Mouse (Mus musculus): ENCODE data around the gene Frmd3.
"Not testable (repeated sequence)": the region's sequence is repeated elsewhere in the genome, so short reads cannot be mapped to it uniquely, and the experiment has no call there.

Frmd3 gene

GRCm38 (mm10) chr4:74013211-74014047 lies at the start of gene Frmd3:
Gene Frmd3, plus strand, starts transcription at chr4:74013442.
- no peak for DNase-seq (ENCODE audit: extremely low read depth, low read depth)

GRCm38 (mm10) chr4:73980454-73980853 lies 32.8 kb upstream of the Frmd3 start:
- no peak for DNase-seq (ENCODE audit: extremely low read depth, low read depth)

GRCm38 (mm10) chr4:74012277-74012676 lies 965 bp upstream of the Frmd3 start:
- DNase-seq (ENCODE audit: extremely low read depth, low read depth), result no peak

- no peak for DNase-seq (ENCODE audit: extremely low read depth, low read depth)
Observed at GRCm38 (mm10) chr4:74012700-74013099, 542 bp upstream of the Frmd3 start.

GRCm38 (mm10) chr4:74014048-74014500 lies 832 bp downstream of the Frmd3 start:
- DNase-seq (ENCODE audit: extremely low read depth, low read depth), result no peak

- DNase-seq (ENCODE audit: extremely low read depth, low read depth), result no peak
Observed at GRCm38 (mm10) chr4:74020084-74020483, 6.8 kb downstream of the Frmd3 start.

GRCm38 (mm10) chr4:74043226-74043625 lies 30.0 kb downstream of the Frmd3 start:
- DNase-seq (ENCODE audit: extremely low read depth, low read depth), result no peak

GRCm38 (mm10) chr4:74051692-74052091 lies 38.5 kb downstream of the Frmd3 start:
- no peak for DNase-seq (ENCODE audit: extremely low read depth, low read depth)

- DNase-seq (ENCODE audit: extremely low read depth, low read depth), result no peak
Observed at GRCm38 (mm10) chr4:74076727-74077126, 63.5 kb downstream of the Frmd3 start.

- no peak for DNase-seq (ENCODE audit: extremely low read depth, low read depth)
Observed at GRCm38 (mm10) chr4:74110816-74111215, 97.6 kb downstream of the Frmd3 start.

- DNase-seq (ENCODE audit: extremely low read depth, low read depth), result no peak
Observed at GRCm38 (mm10) chr4:74191528-74191927, 178.3 kb downstream of the Frmd3 start.

- no peak for DNase-seq (ENCODE audit: extremely low read depth, low read depth)
Observed at GRCm38 (mm10) chr4:74201281-74201811, 188.1 kb downstream of the Frmd3 start.

GRCm38 (mm10) chr4:74221780-74222179 lies 208.5 kb downstream of the Frmd3 start:
- not testable (repeated sequence) for DNase-seq (ENCODE audit: extremely low read depth, low read depth)

GRCm38 (mm10) chr4:74222360-74222759 lies 209.1 kb downstream of the Frmd3 start:
- DNase-seq (ENCODE audit: extremely low read depth, low read depth), result peak; percentile 8

GRCm38 (mm10) chr4:74224210-74224609 lies 211.0 kb downstream of the Frmd3 start:
- no peak for DNase-seq (ENCODE audit: extremely low read depth, low read depth)

- no peak for DNase-seq (ENCODE audit: extremely low read depth, low read depth)
Observed at GRCm38 (mm10) chr4:74230994-74231393, 217.8 kb downstream of the Frmd3 start.

- no peak for DNase-seq (ENCODE audit: extremely low read depth, low read depth)
Observed at GRCm38 (mm10) chr4:74231405-74231804, 218.2 kb downstream of the Frmd3 start.

GRCm38 (mm10) chr4:74233534-74233933 lies 220.3 kb downstream of the Frmd3 start:
- no peak for DNase-seq (ENCODE audit: extremely low read depth, low read depth)

- DNase-seq (ENCODE audit: extremely low read depth, low read depth), result no peak
Observed at GRCm38 (mm10) chr4:74242176-74242575, 228.9 kb downstream of the Frmd3 start, which contains the start of gene Kdm4c. Gene Kdm4c, plus strand, starts transcription at chr4:74242497.

Measured in MEL-GATA-1-ER (cell line).